Mouse (Mus musculus): ENCODE measurements around the gene Unc13b. TPM values are rescaled to one million over a fixed set of nuclear protein-coding genes. Genes with fewer than 3 reads are reported as not detected.

Unc13b gene
- polyA plus RNA-seq, 1 experiment = 54.2 TPM

- DNase-seq (ENCODE audit: extremely low spot score in 1 of 2, low spot score in 1 of 2) = no peak
These were observed 22.4 kb upstream of the Unc13b start for GRCm38 (mm10) chr4:43036356-43036755.

GRCm38 (mm10) chr4:43037860-43038566, 20.7 kb upstream of the Unc13b start:
- no peak for DNase-seq (ENCODE audit: extremely low spot score in 1 of 2, low spot score in 1 of 2)

DNA sequence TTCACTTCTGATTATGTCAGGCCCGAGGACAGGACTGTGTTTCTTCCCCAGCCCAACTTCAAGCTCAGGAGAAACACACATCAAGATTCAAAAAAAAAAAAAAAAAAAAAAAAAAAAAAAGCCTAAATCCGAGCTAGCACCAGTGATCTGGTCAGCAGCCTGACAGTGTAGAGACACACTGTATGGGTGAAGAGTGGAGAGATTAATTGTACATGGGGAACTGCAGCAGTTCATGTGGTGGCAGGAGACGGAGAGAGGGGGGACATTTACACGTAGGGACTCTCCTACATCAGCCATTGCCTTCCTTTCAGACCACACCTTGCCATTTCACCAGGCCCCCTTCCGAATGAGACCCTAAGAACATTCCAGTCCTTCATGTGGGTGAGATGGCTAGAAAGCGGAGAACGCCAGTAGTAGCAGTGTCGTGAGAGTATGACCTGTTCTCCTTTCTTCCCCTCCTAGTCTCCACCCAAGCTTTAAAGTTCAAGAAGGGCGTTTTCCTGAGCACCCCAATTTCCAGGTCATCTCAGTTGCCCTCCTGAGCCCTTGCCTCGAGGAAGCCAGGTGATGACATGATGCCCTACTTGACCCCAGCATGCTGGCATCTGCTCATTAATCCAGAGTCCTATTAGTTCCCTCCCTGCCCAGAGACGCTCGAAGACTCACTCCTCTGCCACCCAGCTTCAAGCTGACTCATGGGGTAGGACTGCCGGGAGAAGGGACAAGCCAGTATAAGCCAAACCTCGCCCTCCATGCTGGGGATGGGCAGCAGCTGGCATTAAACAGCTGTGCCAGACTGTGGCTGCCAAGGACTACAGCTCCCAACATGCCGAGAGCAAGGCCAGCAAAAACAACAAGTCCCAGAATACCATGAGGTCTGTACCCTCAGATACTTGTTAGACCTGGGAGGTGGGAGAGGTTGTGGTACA, 19.9 kb upstream of the Unc13b start:
- peak; percentile 52 to 66 for DNase-seq (ENCODE audit: extremely low spot score in 1 of 2, low spot score in 1 of 2)

GRCm38 (mm10) chr4:43039609-43040008, 19.1 kb upstream of the Unc13b start:
- no peak for DNase-seq (ENCODE audit: extremely low spot score in 1 of 2, low spot score in 1 of 2)

DNA sequence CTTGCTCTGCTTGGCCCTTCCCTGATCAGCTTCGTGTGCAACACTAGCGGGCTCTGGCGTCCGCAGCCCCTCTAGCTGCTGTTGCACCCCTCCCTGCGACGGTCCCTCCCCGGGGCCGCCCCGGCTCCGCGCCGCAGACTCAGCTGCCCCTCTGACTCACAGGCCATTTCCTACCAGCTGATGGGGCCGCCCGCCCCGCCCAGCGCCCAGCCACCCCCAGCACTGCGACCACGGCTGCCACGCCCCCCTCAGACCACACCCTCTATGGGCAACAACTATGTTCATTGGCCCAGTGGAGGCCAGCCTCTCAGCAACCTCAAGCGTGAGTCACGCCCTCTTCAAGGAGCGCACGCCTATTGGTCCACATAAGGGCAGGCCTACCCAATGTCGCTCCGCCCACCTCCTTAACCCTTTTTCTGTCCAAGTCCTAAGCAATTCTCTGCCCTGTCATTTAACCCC, 18.6 kb upstream of the Unc13b start:
- DNase-seq (ENCODE audit: extremely low spot score in 1 of 2, low spot score in 1 of 2) = peak; percentile 96

- DNase-seq (ENCODE audit: extremely low spot score in 1 of 2, low spot score in 1 of 2) = no peak
These were observed 17.7 kb upstream of the Unc13b start for GRCm38 (mm10) chr4:43040881-43041547.

GRCm38 (mm10) chr4:43043644-43044357, 15.0 kb upstream of the Unc13b start:
- DNase-seq (ENCODE audit: extremely low spot score in 1 of 2, low spot score in 1 of 2) = peak; percentile 59 to 61

DNA sequence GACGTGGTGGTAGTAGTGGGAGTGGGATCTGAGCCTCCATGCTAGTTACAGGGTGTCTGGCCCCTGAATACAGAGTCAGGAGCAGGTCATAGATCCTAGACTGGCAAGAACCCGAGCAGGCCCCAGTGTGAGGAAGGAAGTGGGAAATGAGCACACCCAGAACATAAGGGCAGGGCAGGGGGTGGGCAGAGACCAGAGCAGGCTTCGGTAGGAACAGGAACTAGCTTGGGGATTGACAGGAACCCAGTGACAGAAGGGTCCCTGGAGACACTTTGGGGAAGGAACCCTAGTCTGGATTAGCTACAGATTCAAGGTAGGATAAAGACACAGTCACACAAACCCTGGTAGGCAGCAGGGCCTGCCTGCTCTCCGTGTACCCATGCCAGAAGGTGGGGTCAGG, 14.1 kb upstream of the Unc13b start:
- DNase-seq (ENCODE audit: extremely low spot score in 1 of 2, low spot score in 1 of 2) = no peak

GRCm38 (mm10) chr4:43045285-43045658, 13.5 kb upstream of the Unc13b start:
- no peak for DNase-seq (ENCODE audit: extremely low spot score in 1 of 2, low spot score in 1 of 2)

DNA sequence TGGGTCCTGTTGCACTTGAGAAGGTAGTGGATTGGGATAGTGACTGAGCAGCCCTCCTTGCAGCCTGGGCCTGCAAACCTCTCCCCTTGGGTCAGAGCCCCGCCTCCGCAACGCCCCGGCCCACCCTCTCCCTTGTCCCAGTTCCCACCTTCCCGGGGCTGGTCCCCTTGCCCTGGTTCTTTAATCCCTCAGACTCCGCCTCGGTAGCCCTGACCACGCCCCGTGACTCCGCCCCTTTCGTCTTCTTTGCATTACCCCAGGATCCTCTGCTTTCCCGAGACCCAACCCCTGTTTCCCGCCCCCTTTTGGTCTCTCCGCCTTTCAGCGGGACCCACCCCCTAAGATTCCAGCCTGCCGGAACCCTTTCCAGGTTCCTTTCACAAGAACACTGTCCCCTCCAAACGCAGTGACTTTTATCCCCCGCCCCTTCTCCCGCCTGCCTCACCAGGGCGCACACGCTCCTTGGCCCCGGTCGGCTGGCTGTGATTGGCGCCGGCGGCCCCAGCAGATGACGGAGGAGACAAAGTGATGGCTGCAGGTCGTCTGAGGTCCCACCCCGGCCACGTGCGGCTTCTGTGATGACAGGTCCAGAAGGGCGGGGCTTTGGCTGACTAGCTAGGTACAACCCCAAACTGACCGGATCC, 13.0 kb upstream of the Unc13b start, which contains the start of gene Fam214b:
Gene Fam214b, minus strand, starts transcription at position 562 of the 644 bp plus-strand sequence.
- peak; percentile 92 to 96 for DNase-seq (ENCODE audit: extremely low spot score in 1 of 2, low spot score in 1 of 2)

GRCm38 (mm10) chr4:43046607-43047006, 12.1 kb upstream of the Unc13b start:
- no peak for DNase-seq (ENCODE audit: extremely low spot score in 1 of 2, low spot score in 1 of 2)

GRCm38 (mm10) chr4:43047231-43047630, 11.5 kb upstream of the Unc13b start:
- peak; percentile 72 to 92 for DNase-seq (ENCODE audit: extremely low spot score in 1 of 2, low spot score in 1 of 2)

DNA sequence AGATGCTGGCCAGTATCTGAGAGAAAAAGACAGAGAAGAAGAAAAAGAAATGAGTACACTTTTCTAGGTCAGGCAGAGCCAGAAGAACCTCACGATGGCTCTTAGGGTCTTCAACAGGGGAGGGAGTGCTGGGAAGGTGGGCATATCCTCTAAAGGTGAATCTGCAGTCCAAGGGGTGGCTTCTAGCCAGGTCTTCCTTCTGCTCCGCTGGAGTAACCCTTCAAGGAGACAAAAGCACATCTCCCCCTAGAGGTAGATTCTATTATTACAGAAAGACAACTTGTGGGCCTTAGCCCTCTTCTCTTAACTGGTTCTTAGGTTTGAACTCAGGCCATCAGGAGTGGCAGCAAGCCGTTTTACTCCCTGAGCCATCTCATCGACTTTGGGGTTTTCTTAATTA, 6.1 kb upstream of the Unc13b start:
- peak in 1 of 2 experiments; percentile 82 for DNase-seq (ENCODE audit: extremely low spot score in 1 of 2, low spot score in 1 of 2)

DNA sequence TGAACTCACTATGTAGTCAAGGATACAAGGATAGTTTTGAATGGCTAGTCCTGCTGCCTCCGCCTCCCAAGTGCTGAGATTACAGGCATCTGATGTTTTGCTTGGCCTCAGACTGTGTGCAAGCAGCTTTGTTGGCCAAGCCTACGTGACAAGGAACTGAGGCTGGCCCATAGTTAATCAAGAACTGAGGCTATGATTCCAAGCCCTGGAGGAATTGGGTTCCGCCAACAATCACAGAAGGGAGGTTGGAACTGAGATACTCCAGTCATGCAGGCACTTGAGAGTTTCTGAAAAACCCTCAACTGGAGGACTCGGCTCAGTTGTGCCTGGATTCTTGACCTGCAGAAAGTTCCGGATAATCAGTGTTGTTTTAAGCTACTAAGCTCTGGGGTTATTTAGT, 1.1 kb upstream of the Unc13b start:
- DNase-seq (ENCODE audit: extremely low spot score in 1 of 2, low spot score in 1 of 2) = no peak

GRCm38 (mm10) chr4:43058392-43058752, 381 bp upstream of the Unc13b start:
- DNase-seq (ENCODE audit: extremely low spot score in 1 of 2, low spot score in 1 of 2) = no peak

DNA sequence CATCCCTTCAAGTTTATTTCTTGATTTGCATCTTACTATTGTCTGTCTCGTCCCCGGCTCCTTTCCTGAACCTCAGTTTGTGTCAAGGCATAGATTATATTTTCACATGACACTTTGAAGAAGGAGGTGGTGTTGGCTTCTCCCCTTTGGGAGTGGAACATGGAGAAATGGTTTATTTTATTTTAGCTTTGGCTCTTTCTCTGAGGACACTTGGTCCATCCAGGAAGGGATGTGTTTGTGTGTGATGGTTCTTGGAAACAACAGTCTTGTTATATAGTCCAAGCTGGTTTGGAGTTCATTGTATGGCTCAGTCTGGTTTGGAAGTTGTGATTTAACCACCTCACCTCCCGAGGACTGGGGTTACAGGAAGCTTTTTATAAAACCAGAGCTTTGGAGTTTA, 944 bp downstream of the Unc13b start:
- no peak for DNase-seq (ENCODE audit: extremely low spot score in 1 of 2, low spot score in 1 of 2)

GRCm38 (mm10) chr4:43060286-43060685, 1.5 kb downstream of the Unc13b start:
- DNase-seq (ENCODE audit: extremely low spot score in 1 of 2, low spot score in 1 of 2) = no peak

GRCm38 (mm10) chr4:43065471-43065870, 6.7 kb downstream of the Unc13b start:
- no peak for DNase-seq (ENCODE audit: extremely low spot score in 1 of 2, low spot score in 1 of 2)

DNA sequence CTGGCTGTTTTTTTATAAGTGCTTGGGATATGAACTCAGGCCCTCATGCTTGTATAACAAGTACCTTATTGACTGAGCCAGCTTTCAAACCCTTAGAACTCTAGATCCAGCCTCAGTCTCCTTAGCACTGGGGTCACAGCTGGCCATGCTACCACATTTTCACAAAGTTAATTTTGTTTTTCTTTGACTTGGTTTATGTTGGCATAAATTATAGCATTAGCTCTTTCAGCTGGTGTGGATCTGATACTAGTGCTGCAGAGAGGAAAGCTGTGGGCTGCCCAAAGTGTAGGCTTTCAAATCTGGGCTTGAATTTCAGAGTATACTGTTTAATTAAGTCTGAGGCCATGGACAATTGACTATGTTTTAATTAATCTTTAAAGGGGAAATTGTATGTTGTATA, 16.2 kb downstream of the Unc13b start:
- no peak for DNase-seq (ENCODE audit: extremely low spot score in 1 of 2, low spot score in 1 of 2)
